Mouse (Mus musculus): Measurements from ENCODE around the gene Zfp639.
A peak's percentile ranks its signal among the peaks of the same experiment; 100 is the strongest.

Zfp639 gene

DNA sequence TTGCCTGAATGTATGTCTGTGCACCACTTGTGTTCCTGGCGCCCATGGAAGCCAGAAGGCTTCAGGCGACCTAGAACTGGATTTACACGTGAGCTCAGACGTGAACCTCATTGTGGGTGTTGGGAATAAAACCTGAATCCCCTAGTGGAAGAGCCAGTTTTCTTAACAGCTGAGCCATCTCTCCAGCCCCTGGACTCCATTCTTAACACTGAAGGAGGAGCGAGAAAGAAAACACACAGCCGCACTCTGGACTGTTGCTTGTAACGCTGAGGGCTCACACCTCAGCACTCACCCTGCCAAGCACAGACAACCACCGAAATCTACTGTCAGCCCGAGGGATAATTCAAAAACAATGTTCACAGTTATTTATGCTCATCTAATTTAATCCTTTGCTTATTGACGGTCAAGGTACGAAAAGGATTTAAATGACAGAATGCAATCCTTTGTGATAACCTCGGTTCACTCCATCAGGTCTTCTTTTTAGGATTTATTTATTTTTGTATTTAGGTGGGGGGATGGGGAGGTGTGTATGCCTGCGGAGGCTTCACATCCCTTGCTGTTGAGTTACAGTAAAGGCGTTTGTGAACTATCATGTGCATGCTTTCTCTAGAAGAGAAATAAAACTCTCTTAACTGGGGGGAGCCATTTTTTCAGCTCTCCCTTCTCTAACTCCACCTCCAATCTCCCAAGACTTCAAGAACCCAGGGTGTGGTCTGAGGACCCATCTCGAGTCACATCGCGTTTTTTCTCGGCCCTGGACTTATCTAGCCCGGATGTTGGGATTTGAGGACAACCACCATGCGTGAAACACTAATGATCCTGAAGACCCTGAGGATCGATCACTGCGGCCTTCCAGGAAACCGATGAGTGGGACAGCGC lies at the start of gene Zfp639:
TSS of gene Zfp639 (plus strand) at position 764 of the 879 bp plus-strand sequence.
- DNase-seq (ENCODE audit: low spot score), result peak; percentile 61

DNA sequence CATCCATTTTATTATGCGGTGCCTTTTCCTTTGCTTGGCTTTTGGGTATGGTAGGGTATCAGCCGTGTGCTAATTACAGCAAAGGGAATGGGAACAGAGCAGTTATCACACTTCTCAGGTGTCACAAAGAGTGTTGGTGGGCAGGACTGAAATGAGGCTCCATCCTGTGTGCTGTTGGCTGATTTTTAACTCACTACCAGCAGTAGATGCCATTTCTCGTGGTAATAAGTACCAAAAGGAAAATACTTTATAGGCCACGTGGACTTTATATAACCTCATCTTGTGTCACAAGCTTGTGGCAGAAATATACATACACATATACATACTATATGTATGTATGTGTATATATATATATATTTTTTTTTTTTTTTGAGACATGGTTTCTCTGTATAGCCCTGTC lies 42.7 kb upstream of the Zfp639 start:
- DNase-seq (ENCODE audit: low spot score), result no peak

DNA sequence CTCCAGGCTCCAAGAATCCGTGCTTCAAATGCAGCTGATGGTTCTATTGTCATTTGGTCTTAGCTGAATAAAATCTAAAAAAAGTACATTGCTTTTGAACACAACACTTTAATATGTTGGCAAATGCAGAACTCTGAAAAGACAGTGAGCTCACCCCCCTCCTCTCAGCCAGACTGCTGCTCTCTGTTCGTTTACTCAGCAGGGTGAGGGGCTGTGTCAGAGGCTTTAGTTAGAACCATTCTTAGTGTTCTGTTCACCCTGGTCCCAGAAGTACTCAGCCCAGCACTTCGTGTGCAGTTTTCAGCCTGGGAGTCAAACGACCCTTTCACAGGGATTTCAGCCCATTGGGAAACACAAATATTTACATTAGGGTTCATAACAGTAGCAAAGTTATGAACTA lies 41.6 kb upstream of the Zfp639 start:
- no peak for DNase-seq (ENCODE audit: low spot score)

DNA sequence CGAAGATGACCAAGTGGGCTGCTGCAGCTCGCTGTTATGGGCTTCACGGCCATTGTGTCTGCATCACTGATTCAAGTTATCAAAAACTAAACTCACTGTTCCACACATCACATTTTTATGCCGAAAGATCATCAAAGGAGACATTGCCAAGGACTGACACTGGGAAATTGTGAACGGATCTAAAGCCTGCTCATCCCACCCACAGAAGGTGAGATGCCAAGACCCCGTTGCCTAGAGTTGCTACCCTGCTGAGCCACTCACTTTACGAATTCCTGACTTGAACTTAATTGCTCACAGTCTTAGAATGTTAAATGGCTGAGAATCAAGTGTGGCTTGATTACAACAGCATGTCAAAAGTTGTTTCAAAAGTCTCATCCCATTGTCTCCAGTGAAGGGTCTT lies 39.6 kb upstream of the Zfp639 start:
- no peak for DNase-seq (ENCODE audit: low spot score)

- no peak for DNase-seq (ENCODE audit: low spot score)
These were observed 39.0 kb upstream of the Zfp639 start for GRCm38 (mm10) chr3:32471098-32471497.

DNA sequence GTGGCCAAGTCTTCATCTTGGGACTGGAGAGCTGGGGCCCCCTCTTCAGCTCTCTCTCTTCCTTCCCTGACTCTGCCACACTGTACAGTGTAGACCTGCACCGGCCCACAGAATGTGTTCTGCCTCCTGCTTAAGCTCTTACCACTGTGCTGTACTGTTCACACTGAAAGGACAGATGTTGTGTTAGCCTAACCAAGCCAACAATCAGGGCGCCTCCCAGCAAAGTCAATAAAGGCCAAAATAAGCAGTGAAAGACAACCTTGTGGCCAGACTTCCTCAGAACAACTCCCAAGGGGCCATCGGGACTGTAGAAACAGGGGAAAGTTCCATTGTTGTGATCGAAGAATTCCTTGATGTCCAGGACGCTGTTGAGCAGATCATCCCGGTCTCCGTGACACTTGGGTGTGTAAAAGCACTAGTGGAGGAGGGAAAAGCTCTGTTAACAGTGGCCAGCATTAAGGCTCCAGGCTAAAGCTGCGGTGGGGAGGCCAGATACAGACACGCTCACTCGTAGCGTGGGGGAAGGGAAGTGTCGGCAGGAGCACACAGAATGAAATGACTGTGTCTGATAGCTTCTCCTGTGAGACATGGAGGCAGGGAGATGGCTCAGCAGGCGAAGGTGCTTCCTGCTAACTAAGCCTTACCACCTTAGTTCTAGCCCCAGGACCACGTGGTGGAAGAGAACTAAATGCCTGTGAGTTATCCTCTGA lies 37.7 kb upstream of the Zfp639 start:
- DNase-seq (ENCODE audit: low spot score), result no peak

DNA sequence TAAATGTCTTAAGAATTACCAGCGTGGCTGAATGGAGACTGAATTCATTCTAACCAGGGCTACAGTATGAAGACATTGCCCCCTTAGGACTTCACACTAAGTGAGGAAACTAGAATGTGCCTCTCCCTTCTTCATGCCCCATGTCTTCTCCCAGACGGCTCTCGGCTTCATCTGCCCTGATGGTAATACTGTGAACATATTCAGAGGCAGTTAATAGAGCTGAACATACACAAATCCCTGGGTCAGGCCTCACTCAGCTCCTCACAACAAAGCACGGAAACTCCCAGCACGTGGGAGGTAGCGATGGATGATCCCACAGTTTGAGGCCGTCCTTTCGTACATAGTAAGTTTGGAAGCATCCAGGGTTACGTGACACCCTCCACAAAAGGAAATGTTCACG lies 36.9 kb upstream of the Zfp639 start:
- DNase-seq (ENCODE audit: low spot score), result no peak

DNA sequence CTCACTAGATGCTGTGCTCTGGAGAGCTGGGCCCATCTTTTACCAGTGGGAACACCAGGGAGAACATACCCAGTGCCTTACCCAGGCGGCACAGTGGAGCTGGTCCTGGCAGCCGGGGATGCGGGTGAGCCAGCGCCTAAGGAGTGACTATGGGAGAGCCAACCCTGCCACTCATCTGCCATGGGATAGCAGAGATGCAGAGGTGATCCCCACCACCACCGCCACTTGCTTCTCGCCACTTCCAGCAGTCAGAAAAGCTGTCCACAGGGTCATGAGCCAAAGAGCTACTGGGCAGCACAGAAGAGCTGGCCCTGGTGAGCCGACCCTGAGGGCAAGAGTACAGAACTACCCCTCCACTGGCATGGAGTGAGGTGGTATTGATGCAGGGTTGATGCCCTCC lies 30.1 kb upstream of the Zfp639 start:
- no peak for DNase-seq (ENCODE audit: low spot score)

DNA sequence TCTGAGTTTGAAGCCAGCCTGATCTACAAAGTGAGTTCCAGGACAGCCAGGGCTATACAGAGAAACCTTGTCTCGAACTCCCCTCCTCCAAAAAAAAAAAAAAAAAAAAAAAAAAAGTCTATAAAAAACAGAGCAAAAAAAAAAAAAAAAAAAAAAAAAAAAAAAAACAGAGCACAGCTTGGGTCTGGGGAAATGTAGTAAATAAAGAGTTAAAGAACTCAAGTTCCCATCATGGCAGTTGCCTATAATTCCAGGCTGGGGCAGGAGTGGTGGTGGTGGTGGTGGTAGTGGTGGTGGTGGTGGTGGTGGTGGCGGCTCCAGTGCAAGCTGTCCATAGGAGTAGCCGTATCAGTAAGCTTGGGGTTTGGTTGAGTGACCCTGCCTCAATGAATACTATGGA lies 27.0 kb upstream of the Zfp639 start:
- no peak for DNase-seq (ENCODE audit: low spot score)

DNA sequence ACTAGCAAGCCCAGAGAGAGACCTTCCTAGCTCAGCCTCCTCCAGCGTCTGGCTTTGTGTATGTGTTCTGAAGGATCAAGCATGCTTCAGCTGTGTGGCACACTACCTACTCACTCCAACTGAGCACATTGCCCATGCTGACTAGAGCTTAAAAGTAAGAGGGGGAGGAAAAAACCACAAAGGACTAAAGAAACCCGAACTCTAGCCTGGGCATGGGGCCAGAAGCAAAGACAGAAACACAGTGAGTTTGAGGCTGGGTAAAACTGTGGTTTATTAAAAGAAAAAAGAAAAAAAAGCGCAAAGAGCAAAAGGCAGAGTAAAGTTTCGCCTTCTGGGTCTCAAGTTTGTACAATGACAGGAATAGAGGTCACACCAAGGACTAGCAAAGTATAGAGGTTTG lies 23.5 kb upstream of the Zfp639 start:
- DNase-seq (ENCODE audit: low spot score), result no peak

DNA sequence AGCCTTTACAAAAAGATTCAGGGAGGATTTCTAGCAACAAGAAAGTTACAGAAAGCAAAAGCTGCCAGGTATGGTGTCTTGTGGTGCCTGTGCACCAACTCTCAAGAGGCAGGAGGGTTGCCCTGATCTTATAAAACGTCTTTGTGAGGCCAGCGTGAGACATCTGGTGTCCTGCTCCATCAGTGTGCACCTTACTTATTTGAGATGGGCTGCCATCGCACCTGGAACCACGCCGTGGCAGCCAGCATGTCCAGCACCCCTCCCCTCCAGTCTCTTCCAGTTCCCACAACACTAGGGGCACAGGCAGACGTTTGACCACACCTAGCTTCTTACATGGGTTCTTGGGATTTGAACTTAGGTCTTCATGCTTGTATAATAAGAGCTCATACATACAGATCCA lies 21.9 kb upstream of the Zfp639 start:
- DNase-seq (ENCODE audit: low spot score), result no peak

DNA sequence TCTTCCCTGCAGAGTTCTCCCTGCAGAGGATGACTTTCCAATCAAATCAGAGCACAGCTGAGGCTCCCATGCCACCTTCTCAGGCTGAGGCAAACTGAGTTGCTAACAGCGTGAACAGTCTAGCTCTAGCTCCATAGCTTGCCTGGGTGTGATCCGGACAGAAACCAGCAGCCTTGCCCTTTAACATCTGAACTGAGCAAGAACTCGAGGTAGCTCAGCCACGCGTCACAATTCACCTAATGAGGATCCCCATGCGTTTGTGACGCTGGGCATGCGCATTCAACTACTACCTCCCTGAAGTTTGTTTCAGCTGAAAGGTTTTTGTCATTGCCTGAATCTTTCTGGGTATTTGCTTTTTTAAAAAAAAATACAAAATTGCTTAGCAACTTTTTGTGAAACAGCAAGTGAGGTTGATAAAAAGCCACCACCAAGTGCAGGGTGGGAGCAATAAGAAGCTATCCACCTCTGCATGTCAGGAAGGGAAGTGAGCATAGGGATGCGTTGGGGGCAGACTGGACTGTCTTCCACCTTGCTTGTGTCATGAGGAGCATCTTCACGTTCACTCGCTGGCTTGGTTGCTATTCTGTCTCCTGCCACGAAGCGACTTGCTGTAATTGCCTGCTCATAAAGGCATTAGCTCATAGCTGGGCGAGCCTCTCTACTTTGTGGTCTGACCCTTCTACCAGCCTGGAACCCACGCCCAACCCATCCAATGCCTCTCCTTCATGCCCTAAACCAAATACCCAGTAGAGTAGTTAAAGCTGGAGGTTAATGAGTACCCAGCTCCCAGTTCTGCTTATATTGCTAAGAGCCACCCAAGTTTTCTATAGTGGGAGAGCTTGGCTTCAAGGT lies 19.8 kb upstream of the Zfp639 start:
- DNase-seq (ENCODE audit: low spot score), result no peak

DNA sequence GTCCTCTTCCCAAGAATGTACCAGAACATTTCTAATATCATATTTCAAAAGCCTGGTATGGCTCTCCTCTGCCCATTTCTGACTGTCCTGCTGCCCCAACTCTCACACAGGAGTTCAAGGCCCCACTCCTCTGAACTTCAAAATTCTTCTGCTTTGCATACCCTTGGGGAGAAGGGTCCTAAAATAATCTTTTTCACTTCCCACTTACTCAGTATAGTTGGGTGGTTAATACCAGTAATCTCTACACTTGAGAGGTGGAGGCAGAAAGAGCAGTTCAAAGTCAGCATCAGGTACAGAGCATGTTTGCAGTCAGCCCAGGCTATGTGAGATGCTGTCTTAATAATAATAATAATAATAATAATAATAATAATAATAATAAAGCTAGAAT lies 19.1 kb upstream of the Zfp639 start:
- DNase-seq (ENCODE audit: low spot score), result no peak

DNA sequence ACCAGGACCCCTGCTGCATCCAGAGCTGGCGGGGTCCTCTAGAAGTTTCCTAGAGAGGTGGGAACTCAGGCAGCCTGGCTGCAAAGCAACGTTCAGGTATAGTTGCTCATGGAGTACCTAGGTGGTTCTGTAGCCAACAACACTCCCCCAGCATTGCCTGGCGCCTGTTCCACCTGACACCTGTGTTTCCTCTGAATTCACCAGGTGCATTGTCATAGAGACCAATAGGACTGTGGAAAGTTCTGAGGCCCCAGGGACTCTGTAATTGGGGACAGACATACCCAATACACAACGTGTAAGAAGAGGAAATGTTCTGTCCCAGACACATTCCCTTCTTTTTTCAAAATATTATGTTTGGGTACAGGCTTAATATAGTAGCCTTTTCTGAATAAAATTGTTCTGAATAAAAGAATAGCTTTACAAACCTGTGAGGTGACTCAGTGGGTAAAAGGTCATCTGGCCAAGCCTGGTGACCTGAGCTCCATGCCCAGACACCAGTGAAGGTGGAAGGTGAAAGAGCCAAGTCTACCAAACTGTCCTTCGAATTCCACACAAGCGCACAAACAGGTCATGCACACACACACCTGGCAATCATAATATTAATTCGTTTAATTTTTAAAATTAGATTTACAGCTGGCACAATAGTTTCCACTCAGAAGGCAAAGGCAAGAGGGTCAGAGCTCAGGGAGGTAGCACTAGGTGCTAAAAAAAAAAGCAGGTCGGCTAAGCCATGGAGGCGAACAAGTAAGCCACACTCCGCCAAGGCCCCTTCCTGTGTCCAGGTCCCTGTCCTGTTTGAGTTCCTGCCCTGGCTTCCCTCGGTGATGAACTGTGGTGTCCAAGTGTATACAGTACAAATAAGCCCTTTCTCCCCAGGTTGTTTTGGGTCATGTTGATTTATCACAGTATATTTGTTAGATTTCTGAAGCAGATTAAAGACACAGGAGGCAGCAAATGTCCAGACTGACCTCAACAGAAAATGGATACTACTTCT lies 17.7 kb upstream of the Zfp639 start, which contains the start of gene Kcnmb3:
TSS of gene Kcnmb3 (minus strand) at position 135 of the 994 bp plus-strand sequence.
- no peak for DNase-seq (ENCODE audit: low spot score)

GRCm38 (mm10) chr3:32494387-32495087 lies 15.5 kb upstream of the Zfp639 start:
- no peak for DNase-seq (ENCODE audit: low spot score)

DNA sequence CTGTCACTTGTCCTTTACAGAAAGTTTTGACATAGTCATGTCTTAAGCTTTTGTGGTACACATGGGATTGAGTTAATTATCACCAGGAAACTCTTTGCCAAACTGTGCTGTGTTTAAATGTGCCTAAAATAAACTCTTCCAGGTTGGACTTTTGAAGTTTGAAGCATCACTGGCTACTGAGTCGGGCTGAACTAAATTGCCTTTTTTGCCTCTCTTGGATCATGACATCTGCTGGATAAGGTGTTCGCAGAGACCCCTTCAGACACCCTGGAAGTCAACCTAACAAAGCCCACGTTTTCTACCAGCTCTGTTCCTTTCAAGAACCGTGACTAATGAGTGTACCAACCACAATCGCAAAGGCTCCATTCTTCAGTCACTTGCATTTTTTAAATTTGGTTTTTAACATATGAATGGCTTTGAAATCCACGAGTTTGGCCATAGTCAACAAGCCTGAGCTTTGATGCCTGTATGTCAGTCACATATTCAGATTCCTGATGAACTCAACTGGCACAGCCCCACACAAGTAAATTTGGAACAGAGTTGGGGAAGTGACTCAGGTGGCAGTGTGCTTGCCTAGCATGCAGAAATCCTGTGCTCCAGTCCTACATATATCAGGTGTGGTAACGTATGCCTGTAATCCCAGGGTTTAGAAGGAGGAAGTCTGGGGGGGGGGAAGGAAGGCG lies 14.8 kb upstream of the Zfp639 start:
- DNase-seq (ENCODE audit: low spot score), result no peak

GRCm38 (mm10) chr3:32495856-32496710 lies 14.0 kb upstream of the Zfp639 start:
- DNase-seq (ENCODE audit: low spot score), result peak; percentile 61

GRCm38 (mm10) chr3:32496711-32497070 lies 13.4 kb upstream of the Zfp639 start:
- peak; percentile 50 for DNase-seq (ENCODE audit: low spot score)

- no peak for DNase-seq (ENCODE audit: low spot score)
These were observed 9.7 kb upstream of the Zfp639 start for GRCm38 (mm10) chr3:32500346-32500745.
